Mouse (Mus musculus) liver, embryonic 13.5 days (tissue): ENCODE data around the gene Tsr3. TPM values are rescaled to one million over a fixed set of nuclear protein-coding genes. Genes with fewer than 3 reads are reported as not detected.

ENCODE experiments used
- ATAC-seq: fragments of 200-750 bp; cut with Nextera tagmentation; 2 replicates; pipeline ENCODE4 v1.8.0; 2017; ENCODE audit warnings: low read depth, mild to moderate bottlenecking, moderate number of reproducible peaks, moderate library complexity
- DNase-seq: peaks from one replicate; pipeline ENCODE4 v3.0.0; 2022
- H3K27ac ChIP-seq: fragments of 300-500 bp; sonication (generic); 2 replicates; pipeline ENCODE4 v1.5.1; 2015; ENCODE audit warnings: moderate library complexity, mild to moderate bottlenecking, inconsistent platforms
- H3K27me3 ChIP-seq: fragments of 300-500 bp; sonication (generic); 2 replicates; pipeline ENCODE4 v1.6.1; 2015; ENCODE audit warnings: mild to moderate bottlenecking, inconsistent platforms
- H3K36me3 ChIP-seq: fragments of 300-500 bp; sonication (generic); 2 replicates; pipeline ENCODE4 v1.6.1; 2015; ENCODE audit warnings: mild to moderate bottlenecking, inconsistent platforms
- H3K4me1 ChIP-seq: fragments of 300-500 bp; sonication (generic); replicated peaks from 2 replicates; pipeline ENCODE4 v1.6.1; 2015; ENCODE audit warnings: inconsistent platforms
- H3K4me2 ChIP-seq: fragments of 300-500 bp; sonication (generic); 2 replicates; pipeline ENCODE4 v1.6.1; 2015; ENCODE audit warnings: inconsistent platforms, mild to moderate bottlenecking, moderate library complexity
- H3K4me3 ChIP-seq: fragments of 300-500 bp; sonication (generic); replicated peaks from 2 replicates; pipeline ENCODE4 v1.5.1; 2015; ENCODE audit warnings: mild to moderate bottlenecking, inconsistent platforms
- H3K9ac ChIP-seq: fragments of 300-500 bp; sonication (generic); 2 replicates; pipeline ENCODE4 v1.6.1; 2015; ENCODE audit warnings: mild to moderate bottlenecking, inconsistent platforms
- H3K9me3 ChIP-seq: fragments of 300-500 bp; sonication (generic); replicated peaks from 2 replicates; pipeline ENCODE4 v1.6.1; 2016; ENCODE audit warnings: inconsistent platforms
- WGBS: fragments of 180-500 bp; shearing (Covaris S2); methylation state at CpG from one replicate; pipeline ENCODE4 v1.1.7; 2015; ENCODE audit not compliant: insufficient replicate concordance; 5-methylcytosine and 5-hydroxymethylcytosine counted together
- polyA plus RNA-seq: library from polyadenylated mRNA; unstranded; fragments of >200 nt; fragmentation: Nextera tagmentation; extraction: Ambion mirVana; gene quantifications from 2 replicates; pipeline ENCODE4 v1.2.1, GENCODE M21; 2015

Gene Tsr3
- 24.2 and 27.6 TPM in 2 replicates for polyA plus RNA-seq

DNA sequence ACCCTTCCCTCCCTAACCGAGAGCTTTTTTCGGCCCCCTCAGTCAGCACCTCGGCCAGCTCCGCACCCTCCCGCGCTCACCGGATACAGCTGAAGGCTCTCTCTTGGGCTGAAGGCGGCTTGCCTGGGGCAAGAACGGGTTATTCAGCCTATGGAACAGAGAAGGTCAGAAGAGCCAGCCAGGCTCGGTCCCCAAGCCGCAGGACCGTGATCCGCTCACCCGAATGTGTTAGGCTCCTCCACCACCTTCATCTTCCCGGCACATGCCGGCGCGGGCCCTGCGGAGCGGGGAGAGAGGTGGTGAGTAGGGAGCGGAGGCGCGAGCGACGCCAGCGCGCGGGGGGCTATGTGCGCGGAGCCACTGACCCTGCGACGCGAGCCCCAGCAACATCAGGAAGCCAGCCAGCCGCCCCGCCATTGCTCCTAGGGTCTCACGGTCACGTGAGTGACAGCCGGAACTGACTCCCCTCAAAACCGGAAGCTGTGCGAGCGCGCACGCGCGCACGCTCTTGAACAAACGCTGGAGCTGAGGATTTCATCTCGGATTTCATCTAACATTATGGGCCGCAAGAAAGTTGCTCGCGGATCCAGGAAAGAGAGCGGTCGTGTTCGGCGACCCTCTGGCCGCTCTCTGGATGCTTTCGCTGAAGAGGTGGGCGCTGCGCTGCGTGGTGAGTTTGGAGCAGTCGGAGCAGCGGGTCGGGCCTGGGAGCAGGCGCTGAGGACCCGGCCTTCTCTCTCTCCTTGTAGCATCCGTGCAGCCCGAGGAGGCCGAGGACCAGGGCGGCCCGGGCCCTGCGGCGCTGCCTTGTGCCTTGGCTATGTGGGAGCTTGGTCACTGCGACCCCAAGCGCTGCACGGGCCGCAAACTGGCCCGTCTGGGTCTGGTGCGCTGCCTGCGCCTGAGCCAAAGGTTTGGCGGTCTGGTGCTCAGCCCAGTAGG lies at the start of gene Tsr3, which contains the start of gene Gnptg:
Gene Tsr3, plus strand, starts transcription at position 476 of the 942 bp plus-strand sequence.
Gene Gnptg, minus strand, starts transcription at position 430 of the 942 bp plus-strand sequence.
- Histone ChIP-seq H3K36me3 (peaks cover 52% of the 10 kb centered on the region), H3K27me3 (no peaks in the 10 kb centered on the region), H3K4me3 (peak within 1 kb of the TSS; percentile 85), H3K9me3 (no peaks in the 10 kb centered on the region), H3K4me2 (peak within 1 kb of the TSS; percentile 93), H3K9ac (peak within 1 kb of the TSS; percentile 91), H3K4me1 (peaks cover 28% of the 10 kb centered on the region), H3K27ac (peak within 1 kb of the TSS; percentile 71)
- ATAC-seq (peak; percentile 84), DNase-seq (peak; percentile 79)
- WGBS = under 1% methylated on average over 80 of the region's 80 CpGs

DNA sequence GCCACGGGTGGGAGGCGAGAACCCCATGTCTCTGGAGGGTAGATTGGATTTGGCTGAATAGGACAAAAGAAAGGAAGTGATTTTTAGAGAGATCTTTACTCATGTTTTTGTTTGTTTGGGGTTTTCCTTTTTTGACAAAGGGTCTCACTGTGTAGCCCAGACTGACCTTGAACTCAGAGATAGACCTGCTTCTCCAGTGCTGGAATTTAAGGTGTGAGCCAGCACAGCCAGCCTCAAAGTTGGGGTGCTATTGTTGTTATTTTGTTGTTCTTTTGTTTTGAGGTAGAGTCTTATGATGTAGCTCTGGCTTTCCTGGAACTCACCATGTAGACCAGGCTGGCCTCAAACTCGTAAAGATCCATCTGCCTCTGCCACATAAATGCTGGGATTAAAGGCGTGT lies 37.6 kb upstream of the Tsr3 start:
- Histone ChIP-seq H3K9me3 (no peaks in the 10 kb centered on the region), H3K27me3 (no peaks in the 10 kb centered on the region), H3K4me1 (peaks cover 3% of the 10 kb centered on the region; the same call in 1 of the 2 replicates), H3K27ac (no peak overlapping the region), H3K4me3 (no peak overlapping the region), H3K9ac (no peak overlapping the region), H3K36me3 (peaks cover 61% of the 10 kb centered on the region), H3K4me2 (no peak overlapping the region)
- WGBS = 71% methylated on average over 4 of the region's 4 CpGs
- ATAC-seq = no peak
- DNase-seq = no peak

DNA sequence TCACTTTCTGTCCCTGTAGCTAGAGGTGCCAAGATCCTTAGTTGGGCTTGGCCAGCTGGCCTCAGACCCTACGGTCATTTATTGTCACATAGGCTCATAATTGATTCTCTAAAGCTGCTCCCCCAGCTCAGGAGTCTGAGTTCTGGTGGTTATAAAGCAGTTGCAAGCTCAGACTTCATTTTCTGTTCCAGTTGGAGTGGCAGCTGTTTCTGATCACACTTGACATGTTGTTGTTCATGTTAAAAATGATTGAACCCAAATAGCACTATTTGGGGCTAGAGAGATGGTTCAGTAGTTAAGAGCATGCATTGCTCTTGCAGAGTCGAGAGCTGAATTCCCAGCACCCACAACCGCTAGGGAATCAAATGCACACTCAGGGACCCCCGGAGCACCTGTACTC lies 30.0 kb upstream of the Tsr3 start:
- peaks cover 78% of the 10 kb centered on the region for H3K36me3 ChIP-seq

DNA sequence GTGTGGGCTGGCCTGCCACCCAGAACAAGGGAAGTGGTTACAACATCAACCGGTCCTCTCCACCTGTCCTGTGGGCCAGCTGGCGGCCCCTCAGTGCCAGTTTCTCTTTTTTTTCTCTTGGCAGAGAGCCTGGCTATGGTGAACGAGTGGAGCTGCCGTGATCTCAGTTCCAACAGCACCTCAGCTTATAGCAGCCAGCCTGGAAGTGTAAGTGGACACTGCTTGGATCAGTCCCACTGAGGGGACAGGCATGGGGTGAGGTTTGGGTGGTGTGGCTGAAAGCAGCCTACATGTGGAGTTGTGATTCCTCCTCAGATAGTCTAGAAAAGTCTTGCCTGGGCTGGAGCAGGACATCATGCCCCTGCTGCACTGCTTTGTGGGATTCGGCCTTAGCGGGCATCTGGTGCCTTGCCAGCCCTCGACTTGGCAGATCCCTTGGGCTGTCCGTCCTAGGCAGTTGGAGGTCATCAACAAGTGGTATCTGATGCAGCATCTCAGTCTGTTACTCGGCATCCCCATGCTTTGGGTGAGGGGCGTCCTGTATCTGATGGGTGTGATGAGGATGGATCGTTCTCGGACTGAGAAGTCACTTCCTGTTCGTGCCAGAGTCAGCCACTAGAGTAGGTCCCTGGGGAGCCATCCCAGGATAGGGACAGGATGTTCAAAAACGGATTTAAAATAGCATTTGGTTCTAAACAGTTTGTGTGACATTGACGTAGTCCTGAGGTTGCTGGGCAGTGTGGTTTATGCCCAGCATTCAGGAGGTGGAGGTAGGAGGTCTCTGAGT lies 29.1 kb upstream of the Tsr3 start:
- ATAC-seq (no peak), DNase-seq (no peak)
- Histone ChIP-seq H3K4me1 (peaks cover 6% of the 10 kb centered on the region; the same call in 1 of the 2 replicates), H3K4me2 (no peak overlapping the region), H3K27me3 (no peaks in the 10 kb centered on the region), H3K27ac (no peak overlapping the region), H3K4me3 (no peak overlapping the region), H3K36me3 (peaks cover 76% of the 10 kb centered on the region), H3K9ac (no peak overlapping the region), H3K9me3 (no peaks in the 10 kb centered on the region)
- WGBS = 79% methylated on average over 15 of the region's 15 CpGs

More for the DNA sequence above, 30.0 kb upstream of the Tsr3 start:
- Histone ChIP-seq H3K27me3 (no peaks in the 10 kb centered on the region), H3K4me1 (no peaks in the 10 kb centered on the region), H3K9ac (no peak overlapping the region), H3K9me3 (no peaks in the 10 kb centered on the region), H3K4me2 (no peak overlapping the region), H3K4me3 (no peak overlapping the region), H3K27ac (no peak overlapping the region)
- DNase-seq (no peak), ATAC-seq (no peak)
- 87% methylated on average over 4 of the region's 4 CpGs for WGBS

DNA sequence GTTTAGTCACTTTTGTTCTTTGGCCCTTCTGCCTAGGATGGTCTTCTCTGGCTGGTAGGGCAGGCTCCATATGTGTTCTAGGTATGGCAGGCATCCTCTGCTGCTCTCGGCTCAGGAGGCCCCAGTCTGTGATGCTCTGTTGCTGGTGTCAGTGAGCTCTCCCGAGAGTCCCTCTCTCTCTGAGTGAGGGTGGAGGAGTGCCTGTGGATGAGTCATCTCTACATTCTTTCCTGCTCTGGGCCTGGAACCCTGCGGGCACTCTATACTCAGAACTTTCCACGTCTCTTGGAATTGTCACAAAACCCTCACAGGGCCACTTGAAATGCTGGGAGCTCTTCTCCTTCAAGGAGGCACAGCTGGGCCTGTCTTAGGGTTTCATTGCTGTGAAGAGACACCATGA lies 28.3 kb upstream of the Tsr3 start:
- no peak for DNase-seq
- WGBS = 77% methylated on average over 4 of the region's 4 CpGs

DNA sequence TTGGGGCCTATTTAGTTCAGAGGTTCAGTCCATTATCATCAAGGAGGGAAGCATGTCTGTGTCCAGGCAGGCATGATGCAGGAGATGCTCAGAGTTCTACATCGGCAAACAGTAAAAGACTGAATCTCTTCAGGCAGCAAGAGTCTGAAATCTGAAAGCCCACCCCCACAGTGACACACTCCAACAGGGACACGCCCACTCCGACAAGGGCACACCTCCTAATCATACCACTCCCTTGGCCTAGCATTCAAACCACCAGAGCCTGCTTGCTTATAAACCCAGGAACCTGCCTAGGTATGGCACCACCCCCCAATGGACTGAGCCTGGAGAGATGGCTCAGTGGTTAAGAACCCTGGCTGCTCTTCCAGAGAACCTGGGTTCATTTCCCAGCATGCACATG lies 24.5 kb upstream of the Tsr3 start:
- no peak for ATAC-seq
- H3K4me1 ChIP-seq = peaks cover 8% of the 10 kb centered on the region
- H3K27me3 ChIP-seq = no peaks in the 10 kb centered on the region
- no peak overlapping the region for H3K4me3 ChIP-seq
- no peak overlapping the region; the same call in 1 of the 2 replicates for H3K27ac ChIP-seq
- H3K9ac ChIP-seq = no peak overlapping the region
- no peak for DNase-seq
- no peak overlapping the region for H3K4me2 ChIP-seq
- no peaks in the 10 kb centered on the region for H3K9me3 ChIP-seq
- H3K36me3 ChIP-seq = peaks cover 45% of the 10 kb centered on the region
- WGBS = 68% methylated on average over 3 of the region's 3 CpGs

More for the DNA sequence above, 28.3 kb upstream of the Tsr3 start:
- H3K4me1 ChIP-seq = peaks cover 6% of the 10 kb centered on the region; the same call in 1 of the 2 replicates
- H3K36me3 ChIP-seq = peaks cover 70% of the 10 kb centered on the region
- no peak overlapping the region for H3K27ac ChIP-seq
- H3K9ac ChIP-seq = no peak overlapping the region
- no peak for ATAC-seq
- no peaks in the 10 kb centered on the region for H3K27me3 ChIP-seq
- H3K4me2 ChIP-seq = no peak overlapping the region
- H3K9me3 ChIP-seq = no peaks in the 10 kb centered on the region
- no peak overlapping the region for H3K4me3 ChIP-seq

DNA sequence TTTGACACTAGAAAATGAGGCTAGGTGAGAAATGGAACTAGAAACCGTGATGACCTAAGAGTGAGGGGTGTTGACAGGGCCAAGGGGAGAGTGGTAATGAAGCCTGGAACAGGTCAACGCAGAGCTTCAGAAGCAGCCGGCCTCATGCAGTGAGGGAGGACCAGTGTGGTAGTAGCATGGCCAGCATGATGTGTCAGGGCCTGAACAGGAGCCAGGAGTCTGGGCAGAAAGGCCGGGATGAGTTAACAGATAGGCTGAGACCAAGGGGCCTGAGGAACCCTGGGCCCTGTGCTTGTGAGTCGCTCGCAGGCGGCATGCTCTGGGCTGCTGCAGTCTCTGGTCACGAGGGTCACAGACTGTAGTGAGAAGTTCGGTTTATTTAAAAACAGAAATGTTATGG lies 21.0 kb upstream of the Tsr3 start:
- no peaks in the 10 kb centered on the region for H3K9me3 ChIP-seq
- DNase-seq = no peak
- H3K4me1 ChIP-seq = peaks cover 37% of the 10 kb centered on the region
- no peaks in the 10 kb centered on the region for H3K27me3 ChIP-seq
- no peak overlapping the region for H3K9ac ChIP-seq
- H3K27ac ChIP-seq = no peak overlapping the region
- 78% methylated on average over 9 of the region's 9 CpGs for WGBS
- peaks cover 21% of the 10 kb centered on the region for H3K36me3 ChIP-seq
- H3K4me2 ChIP-seq = no peak overlapping the region
- no peak overlapping the region for H3K4me3 ChIP-seq
- no peak for ATAC-seq

DNA sequence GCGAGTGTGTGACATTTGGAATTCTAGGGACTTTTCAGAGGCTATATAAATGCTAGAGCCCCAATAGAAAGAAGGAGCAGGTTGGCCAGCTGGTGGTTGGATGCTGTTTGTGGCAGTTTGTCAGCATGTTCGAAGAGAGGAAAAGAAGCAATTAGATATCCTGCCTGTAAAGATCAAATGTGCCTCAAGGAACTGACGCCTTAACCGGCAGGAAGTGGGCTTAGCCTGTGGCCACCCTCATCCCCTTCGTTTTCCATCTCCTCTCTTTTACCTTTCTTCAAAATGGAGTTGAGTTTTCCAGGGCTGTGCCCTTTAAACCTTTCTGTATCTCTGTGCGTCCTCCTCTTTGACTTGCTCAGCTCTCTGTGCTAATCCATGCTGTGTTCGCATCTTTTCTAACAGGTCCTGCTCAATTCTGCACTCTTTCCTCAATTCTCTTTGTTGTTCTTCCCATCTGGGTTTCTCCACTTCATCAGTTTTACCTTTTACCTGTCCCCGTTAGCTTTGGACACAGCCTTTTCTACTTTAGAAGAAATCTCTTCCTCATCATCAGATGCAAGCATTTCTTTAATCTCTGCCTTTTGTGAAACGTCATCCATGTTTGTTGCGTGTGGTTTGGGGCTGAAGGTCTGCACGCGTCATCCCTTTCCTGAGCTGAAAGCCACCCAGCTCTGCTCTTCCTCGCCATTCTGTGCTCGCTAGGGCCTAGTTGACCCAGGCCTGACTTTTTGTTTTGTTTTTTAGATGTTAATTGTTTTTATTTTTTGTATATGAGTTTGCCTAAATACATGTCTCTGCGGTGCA lies 20.3 kb upstream of the Tsr3 start:
- Histone ChIP-seq H3K27ac (0 out of 2 replicates have a peak overlapping the region, but pooled peaks have one; percentile 1), H3K9me3 (no peaks in the 10 kb centered on the region), H3K4me3 (no peak overlapping the region), H3K4me1 (peaks cover 45% of the 10 kb centered on the region), H3K4me2 (no peak overlapping the region), H3K36me3 (peaks cover 17% of the 10 kb centered on the region), H3K27me3 (no peaks in the 10 kb centered on the region), H3K9ac (no peak overlapping the region)
- 75% methylated on average over 15 of the region's 15 CpGs for WGBS
- ATAC-seq = no peak
- DNase-seq = no peak

DNA sequence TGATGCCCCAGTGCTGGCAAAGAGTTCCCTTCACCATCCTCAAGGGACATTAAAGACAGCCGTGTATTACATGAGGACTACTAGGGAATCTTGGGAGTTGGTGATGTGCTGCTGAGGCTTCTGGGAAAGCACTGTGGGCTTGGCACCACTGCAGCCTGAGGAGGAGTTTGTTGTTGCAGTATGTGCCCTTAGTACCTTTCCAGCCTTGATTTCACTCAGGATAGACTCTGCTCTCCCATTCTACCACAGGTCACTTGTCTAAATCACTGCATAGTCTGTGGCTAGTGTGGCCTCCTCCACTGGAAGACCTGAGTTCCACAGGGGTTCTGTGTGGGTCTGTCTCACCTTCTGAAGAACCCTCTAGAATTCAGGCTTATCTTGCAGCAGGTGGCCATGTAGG lies 19.2 kb upstream of the Tsr3 start:
- Histone ChIP-seq H3K4me1 (peaks cover 49% of the 10 kb centered on the region), H3K9me3 (no peaks in the 10 kb centered on the region), H3K27me3 (no peaks in the 10 kb centered on the region), H3K9ac (peak overlapping the region; percentile 77; the same call in 1 of the 2 replicates), H3K36me3 (peaks cover 9% of the 10 kb centered on the region; the same call in 1 of the 2 replicates), H3K4me3 (no peak overlapping the region), H3K4me2 (peak overlapping the region; percentile 84), H3K27ac (peak overlapping the region; percentile 99; the same call in 1 of the 2 replicates)
- ATAC-seq (no peak), DNase-seq (no peak)
- WGBS = 70% methylated on average over 1 of the region's 1 CpGs

DNA sequence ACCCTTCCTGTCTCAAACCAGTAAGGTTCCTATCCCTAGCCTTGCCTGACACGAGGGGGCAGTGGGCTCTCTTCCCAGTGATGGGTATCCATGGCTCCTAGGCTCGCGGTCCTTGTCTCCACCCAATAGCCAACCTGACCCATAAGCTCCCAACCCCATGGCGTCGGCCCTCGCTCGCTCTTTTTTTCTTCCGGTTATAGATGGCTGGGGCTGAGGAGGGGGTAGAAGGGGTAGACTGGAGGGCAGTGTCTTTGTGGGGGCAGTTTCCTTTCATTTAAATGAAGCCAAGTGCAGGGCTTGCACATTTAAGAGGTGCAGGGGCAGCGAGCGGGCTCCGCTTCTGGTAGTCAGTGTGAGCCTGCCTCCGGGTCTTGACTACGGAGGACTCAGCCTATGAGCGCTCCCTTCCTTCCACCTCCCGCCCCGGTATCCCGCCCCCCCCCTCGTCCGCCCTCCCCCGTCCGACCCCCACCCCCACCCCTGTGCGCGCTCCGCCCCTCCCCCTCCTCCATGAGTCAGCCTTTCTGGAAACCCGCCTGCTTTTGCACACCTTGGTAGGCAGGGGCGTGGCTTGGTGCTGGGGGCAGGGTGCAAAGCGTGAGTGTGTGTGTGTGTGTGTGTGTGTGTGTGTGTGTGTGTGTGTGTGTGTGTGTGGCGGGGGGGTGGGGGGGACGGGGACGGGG lies 18.0 kb upstream of the Tsr3 start:
- H3K36me3 ChIP-seq = peaks cover 20% of the 10 kb centered on the region
- WGBS = under 1% methylated on average over 22 of the region's 30 CpGs
- ATAC-seq = peak; percentile 76
- peak overlapping the region; percentile 84 for H3K4me2 ChIP-seq
- H3K9ac ChIP-seq = peak overlapping the region; percentile 77
- no peaks in the 10 kb centered on the region for H3K27me3 ChIP-seq
- no peaks in the 10 kb centered on the region for H3K9me3 ChIP-seq
- H3K4me3 ChIP-seq = peak overlapping the region; percentile 86
- peak overlapping the region; percentile 99 for H3K27ac ChIP-seq
- peak; percentile 79 for DNase-seq
- peaks cover 62% of the 10 kb centered on the region for H3K4me1 ChIP-seq
